Mouse (Mus musculus) embryonic facial prominence, embryonic 11.5 days (tissue): ENCODE results near the gene Lyst. TPM values are rescaled to one million over a fixed set of nuclear protein-coding genes. Genes with fewer than 3 reads are reported as not detected.
A peak's percentile ranks its signal among the peaks of the same experiment; 100 is the strongest.
"Not testable (repeated sequence)": the region's sequence is repeated elsewhere in the genome, so short reads cannot be mapped to it uniquely, and the experiment has no call there.

ENCODE experiments used
- ATAC-seq: fragments of 200-750 bp; cut with Nextera tagmentation; replicated peaks from 2 replicates; pipeline ENCODE4 v1.8.0; 2017; ENCODE audit warnings: low read depth; ENCODE audit not compliant: insufficient number of reproducible peaks, low FRiP score, low TSS enrichment
- DNase-seq: peaks from one replicate; pipeline ENCODE4 v3.0.0-alpha.2; 2015; ENCODE audit warnings: low spot score
- H3K27ac ChIP-seq: fragments of 300-500 bp; sonication (generic); replicated peaks from 2 replicates; pipeline ENCODE4 v1.5.1; 2014; ENCODE audit warnings: mild to moderate bottlenecking, low read depth, low read length, control low read depth
- H3K27me3 ChIP-seq: fragments of 300-500 bp; sonication (generic); 2 replicates; pipeline ENCODE4 v1.6.1; 2014; ENCODE audit warnings: mild to moderate bottlenecking, low read length, moderate library complexity, mixed read lengths; ENCODE audit not compliant: control insufficient read depth, insufficient read depth
- H3K36me3 ChIP-seq: fragments of 300-500 bp; sonication (generic); replicated peaks from 2 replicates; pipeline ENCODE4 v1.6.1; 2014; ENCODE audit warnings: low read depth, mild to moderate bottlenecking, low read length, moderate library complexity, mixed read lengths; ENCODE audit not compliant: control insufficient read depth, insufficient read depth
- H3K4me1 ChIP-seq: fragments of 300-500 bp; sonication (generic); 2 replicates; pipeline ENCODE4 v1.6.1; 2014; ENCODE audit warnings: low read length, mixed read lengths; ENCODE audit not compliant: control insufficient read depth, insufficient read depth
- H3K4me2 ChIP-seq: fragments of 300-500 bp; sonication (generic); 2 replicates; pipeline ENCODE4 v1.6.1; 2014; ENCODE audit warnings: low read depth, mild to moderate bottlenecking, control low read depth, low read length, moderate library complexity
- H3K4me3 ChIP-seq: fragments of 300-500 bp; sonication (generic); 2 replicates; pipeline ENCODE4 v1.5.1; 2014; ENCODE audit warnings: low read depth, low read length, control low read depth
- H3K9ac ChIP-seq: fragments of 300-500 bp; sonication (generic); replicated peaks from 2 replicates; pipeline ENCODE4 v1.6.1; 2014; ENCODE audit warnings: mild to moderate bottlenecking, control low read depth, low read length
- H3K9me3 ChIP-seq: fragments of 300-500 bp; sonication (generic); replicated peaks from 2 replicates; pipeline ENCODE4 v1.6.1; 2016; ENCODE audit warnings: mild to moderate bottlenecking, low read length, inconsistent platforms, mixed read lengths; ENCODE audit not compliant: control insufficient read depth
- WGBS: fragments of 180-500 bp; shearing (Covaris S2); extraction: QIAGEN DNeasy Blood & Tissue Kit; methylation state at CpG from one replicate; pipeline ENCODE4 v1.1.7; 2014; 5-methylcytosine and 5-hydroxymethylcytosine counted together
- polyA plus RNA-seq: library from polyadenylated mRNA; unstranded; fragments of >200 nt; fragmentation: Nextera tagmentation; extraction: Ambion mirVana; gene quantifications from 2 replicates; pipeline ENCODE4 v1.2.1, GENCODE M21; 2014

Gene Lyst
- polyA plus RNA-seq, 1 experiment from 2014 or later: 1.6 TPM

- H3K9ac ChIP-seq, H3K36me3 ChIP-seq, H3K27ac ChIP-seq, H3K4me1 ChIP-seq, H3K4me2 ChIP-seq, H3K27me3 ChIP-seq, H3K9me3 ChIP-seq, ATAC-seq, DNase-seq, H3K4me3 ChIP-seq: not testable (repeated sequence)
- 87% methylated on average over 17 of the region's 17 CpGs for WGBS
Observed at GRCm38 (mm10) chr13:13721435-13721834, 131.2 kb downstream of the Lyst start.

GRCm38 (mm10) chr13:13723293-13723692 lies 133.1 kb downstream of the Lyst start:
- WGBS: 80% methylated on average over 3 of the region's 3 CpGs
- no peak for DNase-seq

GRCm38 (mm10) chr13:13723786-13724185 lies 133.6 kb downstream of the Lyst start:
- H3K4me2 ChIP-seq: no peak overlapping the region
- ATAC-seq (no peak), DNase-seq (no peak)
- H3K27me3 ChIP-seq: no peaks in the 10 kb centered on the region
- H3K4me1 ChIP-seq: no peaks in the 10 kb centered on the region
- no peaks in the 10 kb centered on the region for H3K36me3 ChIP-seq
- no peak overlapping the region for H3K4me3 ChIP-seq
- H3K27ac ChIP-seq: no peak overlapping the region
- no peak overlapping the region for H3K9ac ChIP-seq
- no peaks in the 10 kb centered on the region for H3K9me3 ChIP-seq

More at GRCm38 (mm10) chr13:13723293-13723692, 133.1 kb downstream of the Lyst start:
- no peak overlapping the region for H3K4me3 ChIP-seq
- no peaks in the 10 kb centered on the region for H3K4me1 ChIP-seq
- no peak overlapping the region for H3K4me2 ChIP-seq
- no peaks in the 10 kb centered on the region for H3K9me3 ChIP-seq
- H3K36me3 ChIP-seq: no peaks in the 10 kb centered on the region
- H3K27ac ChIP-seq: no peak overlapping the region
- no peaks in the 10 kb centered on the region for H3K27me3 ChIP-seq
- H3K9ac ChIP-seq: no peak overlapping the region
- no peak for ATAC-seq

- H3K4me1 ChIP-seq: no peaks in the 10 kb centered on the region
- no peak overlapping the region for H3K27ac ChIP-seq
- no peak overlapping the region for H3K4me3 ChIP-seq
- 92% methylated on average over 4 of the region's 4 CpGs for WGBS
- no peaks in the 10 kb centered on the region for H3K9me3 ChIP-seq
- no peak for ATAC-seq
- H3K36me3 ChIP-seq: no peaks in the 10 kb centered on the region; the same call in 1 of the 2 replicates
- no peak overlapping the region for H3K9ac ChIP-seq
- no peaks in the 10 kb centered on the region for H3K27me3 ChIP-seq
- no peak overlapping the region for H3K4me2 ChIP-seq
- no peak for DNase-seq
Observed at GRCm38 (mm10) chr13:13739232-13739631, 149.0 kb downstream of the Lyst start.

GRCm38 (mm10) chr13:13745911-13746310 lies 155.7 kb downstream of the Lyst start:
- 90% methylated on average over 3 of the region's 3 CpGs for WGBS
- H3K4me2 ChIP-seq: no peak overlapping the region
- H3K9ac ChIP-seq: no peak overlapping the region
- DNase-seq (no peak), ATAC-seq (no peak)
- H3K4me1 ChIP-seq: no peaks in the 10 kb centered on the region
- no peaks in the 10 kb centered on the region for H3K9me3 ChIP-seq
- no peak overlapping the region for H3K4me3 ChIP-seq
- H3K27ac ChIP-seq: no peak overlapping the region
- H3K36me3 ChIP-seq: no peaks in the 10 kb centered on the region; the same call in 1 of the 2 replicates
- no peaks in the 10 kb centered on the region for H3K27me3 ChIP-seq

GRCm38 (mm10) chr13:13775778-13776494 lies 185.7 kb downstream of the Lyst start:
- H3K36me3 ChIP-seq: no peaks in the 10 kb centered on the region
- DNase-seq: peak; percentile 49
- peak; percentile 79 for ATAC-seq
- H3K9me3 ChIP-seq: no peaks in the 10 kb centered on the region
- H3K27me3 ChIP-seq: no peaks in the 10 kb centered on the region
- no peak overlapping the region for H3K9ac ChIP-seq
- no peak overlapping the region for H3K4me2 ChIP-seq
- no peak overlapping the region for H3K4me3 ChIP-seq
- H3K4me1 ChIP-seq: no peaks in the 10 kb centered on the region
- no peak overlapping the region for H3K27ac ChIP-seq

- no peak overlapping the region for H3K9ac ChIP-seq
- H3K4me1 ChIP-seq: no peaks in the 10 kb centered on the region
- ATAC-seq: no peak
- H3K4me3 ChIP-seq: no peak overlapping the region
- H3K27me3 ChIP-seq: no peaks in the 10 kb centered on the region
- no peaks in the 10 kb centered on the region for H3K9me3 ChIP-seq
- H3K27ac ChIP-seq: no peak overlapping the region
- DNase-seq: no peak
- 87% methylated on average over 11 of the region's 11 CpGs for WGBS
- no peaks in the 10 kb centered on the region for H3K36me3 ChIP-seq
- H3K4me2 ChIP-seq: no peak overlapping the region
Observed at GRCm38 (mm10) chr13:13777052-13777451, 186.9 kb downstream of the Lyst start.

DNA sequence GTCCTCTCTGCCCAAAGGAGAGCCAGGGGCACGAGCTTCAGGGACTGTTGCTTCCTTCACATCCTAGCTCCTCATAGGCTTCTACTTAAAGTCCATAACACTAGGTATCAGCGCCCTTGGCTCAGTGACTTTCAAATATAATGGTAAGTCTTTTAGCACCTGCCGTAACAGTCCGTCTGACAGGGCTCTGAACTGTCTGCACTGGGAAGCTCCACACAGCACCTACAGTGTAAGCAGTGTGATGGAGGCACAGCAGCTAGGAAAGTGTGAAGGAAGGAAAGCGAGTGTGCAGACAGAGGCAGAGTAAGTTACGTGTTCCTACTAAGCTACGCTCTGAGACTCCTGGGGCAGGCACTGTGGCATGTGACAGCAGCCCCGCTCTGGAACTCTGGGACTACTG lies 187.5 kb downstream of the Lyst start:
- no peaks in the 10 kb centered on the region for H3K36me3 ChIP-seq
- WGBS: 88% methylated on average over 8 of the region's 8 CpGs

More for the DNA sequence above, 187.5 kb downstream of the Lyst start:
- H3K4me3 ChIP-seq: no peak overlapping the region
- no peaks in the 10 kb centered on the region for H3K27me3 ChIP-seq
- H3K4me2 ChIP-seq: no peak overlapping the region
- H3K4me1 ChIP-seq: no peaks in the 10 kb centered on the region
- no peaks in the 10 kb centered on the region for H3K9me3 ChIP-seq
- no peak for DNase-seq
- H3K27ac ChIP-seq: no peak overlapping the region
- H3K9ac ChIP-seq: no peak overlapping the region
- no peak for ATAC-seq
